Mouse (Mus musculus) megakaryocyte, embryonic 14.5 days (primary cell): Measurements from ENCODE around the gene Gm45234.

ENCODE experiments used
- FLI1 ChIP-seq: IDR thresholded peaks from 2 replicates; pipeline ENCODE4 v1.6.1; 2012; ENCODE audit warnings: low read length, inconsistent platforms, mixed read lengths
- GATA1 ChIP-seq: IDR thresholded peaks from 3 replicates; pipeline ENCODE4 v1.6.1; 2012; ENCODE audit warnings: mixed read lengths, low read length, inconsistent platforms, borderline replicate concordance

- TF ChIP-seq GATA1 (no peak), FLI1 (no peak)
These were observed 11.7 kb upstream of the Gm45234 start for GRCm38 (mm10) chr6:124767536-124767919.
